In genomic region chr12:112679027-112679996, GRCm38 (mm10) we compare ENCODE assay signal across 7 mouse cellular contexts. TPM values are rescaled to one million over a fixed set of nuclear protein-coding genes. Genes with fewer than 3 reads are reported as not detected.
A peak's percentile ranks its signal among the peaks of the same experiment; 100 is the strongest.
DNase-seq lines count a peak whose midpoint lies in the region; ATAC-seq and TF ChIP-seq lines count a peak whose summit lies in the region.

No protein-coding gene starts in this region.

- peak overlapping the region; percentile 37 for H3K4me3 ChIP-seq in C2C12 (ENCODE audit: insufficient read depth, poor library complexity, severe bottlenecking)
- peak overlapping the region; percentile 84 for H3K4me3 ChIP-seq in E14TG2a.4 (replicated peaks; ENCODE audit: low read length)
- peak overlapping the region; percentile 59 for H3K4me3 ChIP-seq in forebrain, embryonic 13.5 days
- H3K4me3 ChIP-seq in kidney, embryonic 16.5 days (ENCODE audit: low read length): peak overlapping the region; percentile 68
- peak overlapping the region; percentile 93 for H3K4me3 ChIP-seq in thymus, adult 2 months (ENCODE audit: control insufficient read depth, insufficient read depth, low read length)

- H3K79me3 ChIP-seq in C2C12 (ENCODE audit: low read depth): no peaks in the 10 kb centered on the region

- TF ChIP-seq CTCF in C2C12 (IDR thresholded peaks at IDR 0.05; ENCODE audit: control insufficient read depth, insufficient read depth, insufficient read length) (no peak), E14TG2a.4 (conservative IDR thresholded peaks at IDR 0.05; ENCODE audit: low read length) (no peak)
- TF ChIP-seq CTCF in thymus, adult 2 months (IDR thresholded peaks at IDR 0.05; ENCODE audit: borderline replicate concordance, control insufficient read depth, extremely low read depth, insufficient read depth, low read length, poor library complexity): no peak

- H3K36me3 ChIP-seq in C2C12 (ENCODE audit: control insufficient read depth, insufficient read depth) (no peaks in the 10 kb centered on the region), E14TG2a.4 (ENCODE audit: insufficient read depth, low read length) (no peaks in the 10 kb centered on the region)
- H3K36me3 ChIP-seq in forebrain, embryonic 13.5 days (ENCODE audit: poor library complexity, severe bottlenecking): no peaks in the 10 kb centered on the region
- H3K36me3 ChIP-seq in kidney, embryonic 16.5 days (ENCODE audit: insufficient read depth, low read length): no peaks in the 10 kb centered on the region; the same call in 1 of the 2 replicates
- no peaks in the 10 kb centered on the region for H3K36me3 ChIP-seq in thymus, adult 2 months (ENCODE audit: control insufficient read depth, insufficient read depth, low read length)

- peaks cover 59% of the 10 kb centered on the region for H3K4me1 ChIP-seq in E14TG2a.4 (replicated peaks; ENCODE audit: low read depth, low read length)
- peaks cover 40% of the 10 kb centered on the region for H3K4me1 ChIP-seq in forebrain, embryonic 13.5 days
- peaks cover 40% of the 10 kb centered on the region for H3K4me1 ChIP-seq in kidney, embryonic 16.5 days (ENCODE audit: insufficient read depth, low read length)
- peaks cover 27% of the 10 kb centered on the region for H3K4me1 ChIP-seq in thymus, adult 2 months (replicated peaks; ENCODE audit: control insufficient read depth, insufficient read depth, low read length)

- H3K4me2 ChIP-seq in forebrain, embryonic 13.5 days: peak overlapping the region; percentile 95
- peak overlapping the region; percentile 100 for H3K4me2 ChIP-seq in kidney, embryonic 16.5 days (replicated peaks; ENCODE audit: low read depth, low read length)

- DNase-seq in lung, postnatal 25 days (ENCODE audit: low spot score): peak; percentile 73
- DNase-seq in thymus, adult 2 months: peak; percentile 50
- no peak for DNase-seq in left cerebral cortex, adult 8-10 months (ENCODE audit: low spot score in 2 of 2)

- no peaks in the 10 kb centered on the region for H3K79me2 ChIP-seq in C2C12 (ENCODE audit: control insufficient read depth, insufficient read depth)

- TF ChIP-seq POLR2A in thymus, adult 2 months (IDR thresholded peaks at IDR 0.05; ENCODE audit: control insufficient read depth, extremely low read depth, insufficient read depth, low read length, poor library complexity): no peak

- H3K9ac ChIP-seq in forebrain, embryonic 13.5 days: peak overlapping the region; percentile 71
- H3K9ac ChIP-seq in kidney, embryonic 16.5 days (replicated peaks; ENCODE audit: low read length): peak overlapping the region; percentile 70

- ATAC-seq in forebrain, embryonic 13.5 days: peak; percentile 48
- ATAC-seq in kidney, embryonic 16.5 days (ENCODE audit: low FRiP score, low TSS enrichment): peak; percentile 9; the same call in 1 of the 2 replicates

- no peaks in the 10 kb centered on the region for H3K9me3 ChIP-seq in E14TG2a.4 (ENCODE audit: low read length)
- H3K9me3 ChIP-seq in forebrain, embryonic 13.5 days (replicated peaks): no peaks in the 10 kb centered on the region
- no peaks in the 10 kb centered on the region for H3K9me3 ChIP-seq in kidney, embryonic 16.5 days (ENCODE audit: low read length)

- H3K27me3 ChIP-seq in C2C12 (ENCODE audit: control insufficient read depth, insufficient read depth, insufficient read length) (no peaks in the 10 kb centered on the region), E14TG2a.4 (ENCODE audit: insufficient read depth, low read length) (peaks cover 89% of the 10 kb centered on the region)
- H3K27me3 ChIP-seq in forebrain, embryonic 13.5 days: peaks cover 46% of the 10 kb centered on the region
- H3K27me3 ChIP-seq in kidney, embryonic 16.5 days (ENCODE audit: insufficient read depth, low read length): peaks cover 23% of the 10 kb centered on the region
- H3K27me3 ChIP-seq in thymus, adult 2 months (ENCODE audit: control insufficient read depth, insufficient read depth, low read length): peaks cover 4% of the 10 kb centered on the region; the same call in 1 of the 2 replicates

- WGBS in forebrain, embryonic 13.5 days: 5% methylated on average over 61 of the region's 87 CpGs
- WGBS in kidney, embryonic 16.5 days: 4% methylated on average over 74 of the region's 87 CpGs
- 10% methylated on average over 77 of the region's 87 CpGs for WGBS in thymus, adult 2 months

- no peak overlapping the region for H3K27ac ChIP-seq in forebrain, embryonic 13.5 days
- peak overlapping the region; percentile 77; the same call in 1 of the 2 replicates for H3K27ac ChIP-seq in kidney, embryonic 16.5 days (ENCODE audit: low read length)
- H3K27ac ChIP-seq in thymus, adult 2 months (ENCODE audit: control insufficient read depth, insufficient read depth, low read length): no peak overlapping the region

- peak overlapping the region; percentile 87 for H3ac ChIP-seq in C2C12 (ENCODE audit: control insufficient read depth, insufficient read length, low read depth)

TF ChIP-seq in C2C12, 6 proteins besides CTCF, POLR2A, EP300 and RAD21:
- TF ChIP-seq USF1 (IDR thresholded peaks at IDR 0.05; ENCODE audit: low read depth): no peak
- TF ChIP-seq CEBPB (IDR thresholded peaks at IDR 0.05; ENCODE audit: low read depth): no peak
- TF ChIP-seq MAX (IDR thresholded peaks at IDR 0.05): no peak
- no peak for TF ChIP-seq FOSL1 (IDR thresholded peaks at IDR 0.05; ENCODE audit: insufficient read depth, low read length, poor library complexity, severe bottlenecking)
- TF ChIP-seq MYOG (IDR thresholded peaks at IDR 0.05; ENCODE audit: control insufficient read depth, extremely low read depth, insufficient read length): no peak
- TF ChIP-seq MYOD1 (IDR thresholded peaks at IDR 0.05; ENCODE audit: control insufficient read depth, insufficient read length, low read depth): no peak

RNA-seq across cellular contexts. Expression of gene Zbtb42, which starts 0.7 kb away (rescaled TPM):
- polyA plus RNA-seq in C2C12 (2012; fragmentation: generic; extraction: Trizol): 4.2 TPM
- 2.1 and 2.4 TPM in 2 replicates for polyA plus RNA-seq in forebrain, embryonic 13.5 days (2015; fragmentation: Nextera tagmentation; extraction: Ambion mirVana)
- 6.4 and 7.0 TPM in 2 replicates for polyA plus RNA-seq in kidney, embryonic 16.5 days (2015; fragmentation: Nextera tagmentation; extraction: Ambion mirVana)
- polyA plus RNA-seq in thymus, adult 2 months (2012; rRNA removed): 15.9 and 17.8 TPM in 2 replicates
- 1 to 10 TPM in 2 of 4 experiments, under 1 TPM in 2; 0.81 to 1.7 (median 1.1) TPM for total RNA-seq in left cerebral cortex, adult 8-10 months (2022)

RNA-seq across cellular contexts. Expression of gene Akt1, which starts 4.6 kb away (rescaled TPM):
- polyA plus RNA-seq in C2C12 (2012; fragmentation: generic; extraction: Trizol): 297 TPM
- 46.4 and 50.3 TPM in 2 replicates for polyA plus RNA-seq in forebrain, embryonic 13.5 days (2015; fragmentation: Nextera tagmentation; extraction: Ambion mirVana)
- polyA plus RNA-seq in kidney, embryonic 16.5 days (2015; fragmentation: Nextera tagmentation; extraction: Ambion mirVana): 49.5 TPM in 2 replicates
- 220 and 229 TPM in 2 replicates for polyA plus RNA-seq in thymus, adult 2 months (2012; rRNA removed)
- total RNA-seq in left cerebral cortex, adult 8-10 months (2022): 100 to 1,000 TPM; 158 to 174 (median 171) TPM

RNA-seq across cellular contexts. Expression of gene Siva1, which starts 34.8 kb away (rescaled TPM):
- 164 TPM for polyA plus RNA-seq in C2C12 (2012; fragmentation: generic; extraction: Trizol)
- polyA plus RNA-seq in forebrain, embryonic 13.5 days (2015; fragmentation: Nextera tagmentation; extraction: Ambion mirVana): 154 and 174 TPM in 2 replicates
- polyA plus RNA-seq in kidney, embryonic 16.5 days (2015; fragmentation: Nextera tagmentation; extraction: Ambion mirVana): 273 and 296 TPM in 2 replicates
- polyA plus RNA-seq in thymus, adult 2 months (2012; rRNA removed): 131 and 134 TPM in 2 replicates
- total RNA-seq in left cerebral cortex, adult 8-10 months (2022): 10 to 100 TPM; 16.8 to 26.8 (median 23.8) TPM

RNA-seq across cellular contexts. Expression of gene Cep170b, which starts 40.9 kb away (rescaled TPM):
- polyA plus RNA-seq in C2C12 (2012; fragmentation: generic; extraction: Trizol): 33.3 TPM
- polyA plus RNA-seq in forebrain, embryonic 13.5 days (2015; fragmentation: Nextera tagmentation; extraction: Ambion mirVana): 11.0 and 13.1 TPM in 2 replicates
- polyA plus RNA-seq in kidney, embryonic 16.5 days (2015; fragmentation: Nextera tagmentation; extraction: Ambion mirVana): 15.7 and 17.5 TPM in 2 replicates
- polyA plus RNA-seq in thymus, adult 2 months (2012; rRNA removed): 21.1 and 22.8 TPM in 2 replicates
- 100 to 1,000 TPM; 252 to 327 (median 295) TPM for total RNA-seq in left cerebral cortex, adult 8-10 months (2022)

RNA-seq across cellular contexts. Expression of gene Adssl1, which starts 59.5 kb away (rescaled TPM):
- 10.1 TPM for polyA plus RNA-seq in C2C12 (2012; fragmentation: generic; extraction: Trizol)
- 1.4 and 2.1 TPM in 2 replicates for polyA plus RNA-seq in forebrain, embryonic 13.5 days (2015; fragmentation: Nextera tagmentation; extraction: Ambion mirVana)
- polyA plus RNA-seq in kidney, embryonic 16.5 days (2015; fragmentation: Nextera tagmentation; extraction: Ambion mirVana): 10.7 and 12.7 TPM in 2 replicates
- polyA plus RNA-seq in thymus, adult 2 months (2012; rRNA removed): 10.9 and 14.2 TPM in 2 replicates
- total RNA-seq in left cerebral cortex, adult 8-10 months (2022): 10 to 100 TPM; 21.8 to 41.0 (median 28.6) TPM

Comparison
In these comparisons a context has a peak if more than half of its experiments do, and no peak if none do; other contexts are left out.
1. H3K4me3 ChIP-seq: peak in every context shown above with its lines; median percentile 93 in thymus, adult 2 months; 84 in E14TG2a.4; 68 in kidney, embryonic 16.5 days; 59 in forebrain, embryonic 13.5 days; 37 in C2C12.
2. DNase-seq: peak in lung, postnatal 25 days (single experiment) and thymus, adult 2 months (single experiment); none in left cerebral cortex, adult 8-10 months (0 of 2).